Mouse (Mus musculus) CD4-positive helper T cell, adult 2 months (primary cell): Measurements from ENCODE around the gene 2210011C24Rik.
A peak's percentile ranks its signal among the peaks of the same experiment; 100 is the strongest.

ENCODE experiments used
- DNase-seq: peaks from one replicate; pipeline ENCODE4 v3.0.0-alpha.2; 2012; ENCODE audit warnings: low read depth, missing footprints, low spot score

Gene 2210011C24Rik

DNA sequence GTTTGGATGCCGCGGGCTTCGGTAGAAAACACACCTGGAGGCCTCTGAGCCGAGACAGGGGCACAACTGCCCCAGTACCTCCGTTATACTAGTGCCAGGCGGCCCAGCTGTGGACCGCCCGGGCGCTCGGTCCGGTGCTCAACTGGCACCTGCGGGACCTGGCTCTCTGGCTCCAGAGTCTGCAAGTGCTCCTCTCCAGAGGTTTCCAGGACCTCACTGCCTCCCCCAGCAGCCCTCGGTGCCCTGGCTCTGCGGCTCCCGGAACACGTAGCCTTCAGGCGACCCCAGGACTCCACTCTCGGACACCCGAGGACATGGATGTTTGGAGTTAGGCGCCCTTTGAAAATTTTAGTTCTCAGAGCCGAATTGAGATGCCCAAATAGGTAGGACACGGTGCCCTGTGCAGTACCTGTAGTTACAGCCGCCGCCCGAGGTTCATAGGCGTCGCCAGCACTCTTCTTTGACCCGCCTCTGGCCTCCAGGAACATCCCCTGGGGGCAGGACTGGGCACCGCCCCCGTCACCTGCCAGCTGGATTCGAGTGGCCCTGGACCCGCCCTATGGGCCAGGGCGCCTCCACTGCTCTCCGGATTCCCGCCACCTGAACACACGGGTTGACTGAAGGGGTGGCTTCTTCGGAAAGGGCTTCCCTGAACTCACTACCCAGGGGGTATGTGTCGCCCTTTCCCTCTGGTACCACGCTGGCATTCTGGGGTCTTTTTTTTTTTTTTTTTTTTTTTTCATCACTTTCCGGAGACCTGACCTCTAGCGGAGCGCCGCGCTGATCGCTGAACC lies at the start of gene 2210011C24Rik:
2210011C24Rik (minus strand) TSS at position 467 of the 794 bp plus-strand sequence.
- peak; percentile 67 for DNase-seq

DNA sequence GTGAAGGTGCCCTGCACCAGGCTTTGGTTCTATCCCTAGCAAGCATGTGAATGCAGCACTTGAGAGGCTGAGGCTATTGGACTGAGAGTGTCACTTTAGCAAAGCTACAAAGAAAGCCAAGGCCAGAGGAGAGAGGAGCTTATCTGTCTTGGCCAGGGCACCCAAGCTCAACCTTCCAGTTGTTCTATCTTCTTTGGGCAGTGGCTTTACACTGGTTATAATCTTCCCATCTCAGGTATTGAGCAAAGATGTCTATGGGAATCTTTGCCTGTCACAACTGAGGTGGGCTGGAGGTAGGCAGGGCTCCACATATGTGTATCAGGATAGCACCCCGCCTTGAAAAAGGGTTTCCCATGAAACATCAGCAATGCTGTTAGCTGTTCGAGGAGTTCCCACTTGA lies 48.3 kb upstream of the 2210011C24Rik start:
- DNase-seq, result no peak

DNA sequence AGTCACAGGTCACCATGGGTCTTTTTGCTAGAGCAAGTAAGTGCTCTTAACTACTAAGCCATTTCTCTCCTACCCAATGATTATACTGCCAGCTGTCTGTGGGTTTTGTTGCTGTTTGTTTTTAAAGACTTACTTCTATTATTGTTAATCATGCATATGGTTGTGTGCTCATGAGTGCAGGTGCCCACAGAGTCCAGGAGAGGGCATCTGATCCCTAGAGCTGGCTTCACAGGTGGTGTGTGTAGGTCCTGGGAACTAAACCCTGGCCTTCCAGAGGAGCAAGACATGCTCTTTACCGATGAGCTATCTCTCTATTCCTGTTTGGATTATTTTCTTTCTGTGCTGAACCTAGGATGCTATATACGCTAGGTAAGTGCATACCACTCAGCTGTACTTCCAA lies 47.3 kb upstream of the 2210011C24Rik start:
- DNase-seq, result no peak

- DNase-seq, result no peak
Observed at GRCm38 (mm10) chr8:84057827-84058226, 45.9 kb upstream of the 2210011C24Rik start.

- DNase-seq, result no peak
Observed at GRCm38 (mm10) chr8:84053229-84053628, 41.3 kb upstream of the 2210011C24Rik start.

- no peak for DNase-seq
Observed at GRCm38 (mm10) chr8:84052746-84053145, 40.8 kb upstream of the 2210011C24Rik start.

GRCm38 (mm10) chr8:84048171-84048570 lies 36.2 kb upstream of the 2210011C24Rik start:
- no peak for DNase-seq

- DNase-seq, result no peak
Observed at GRCm38 (mm10) chr8:84046505-84046904, 34.5 kb upstream of the 2210011C24Rik start.

DNA sequence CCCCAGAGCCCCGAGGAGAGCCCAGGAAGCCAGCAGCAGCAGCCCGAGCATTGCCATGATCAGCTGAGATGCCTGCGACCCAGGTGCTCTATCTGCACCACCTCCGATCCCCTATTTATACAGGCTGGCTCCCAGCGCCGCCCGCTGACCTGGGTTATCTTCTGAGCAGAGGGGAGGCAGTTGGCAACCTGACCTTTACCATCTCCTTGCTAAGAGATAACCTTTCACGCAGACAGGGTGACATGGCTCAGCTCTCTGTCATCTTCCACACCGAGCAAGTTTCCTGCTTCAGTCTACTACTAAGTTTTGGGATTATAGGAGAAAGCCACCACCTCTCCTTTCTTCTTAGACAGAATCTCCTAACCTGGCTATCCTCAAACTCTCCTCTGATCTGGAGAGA lies 32.9 kb upstream of the 2210011C24Rik start, which contains the start of gene Rln3:
Rln3 (minus strand) TSS at position 101 of the 400 bp plus-strand sequence.
- no peak for DNase-seq

- DNase-seq, result no peak
Observed at GRCm38 (mm10) chr8:84044103-84044502, 32.1 kb upstream of the 2210011C24Rik start.

DNA sequence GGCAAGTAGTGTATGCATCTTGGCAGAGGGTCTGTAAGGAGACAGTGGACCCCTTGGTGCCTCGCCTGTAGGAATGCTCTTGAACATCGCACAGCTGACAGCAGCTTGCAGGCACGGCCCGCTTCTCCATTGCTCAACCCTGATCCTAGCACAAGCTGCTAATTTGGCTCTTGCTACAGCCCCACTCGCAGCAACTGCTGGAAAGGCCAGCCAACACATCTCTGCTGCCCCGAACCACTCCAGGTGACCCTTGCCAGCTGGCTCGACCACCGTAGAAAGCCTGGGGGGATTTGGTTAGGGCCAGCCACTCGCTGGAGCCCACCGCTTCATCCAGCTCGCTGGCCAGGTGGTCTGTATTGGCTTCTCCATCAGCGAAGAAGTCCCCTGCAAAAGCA lies 31.0 kb upstream of the 2210011C24Rik start:
- no peak for DNase-seq

GRCm38 (mm10) chr8:84042066-84042947 lies 30.3 kb upstream of the 2210011C24Rik start, which contains the start of gene Il27ra:
Gene Il27ra (minus strand): TSS chr8:84042589.
- peak; percentile 91 for DNase-seq

- DNase-seq, result peak; percentile 81
Observed at GRCm38 (mm10) chr8:84039050-84039449, 27.1 kb upstream of the 2210011C24Rik start.

DNA sequence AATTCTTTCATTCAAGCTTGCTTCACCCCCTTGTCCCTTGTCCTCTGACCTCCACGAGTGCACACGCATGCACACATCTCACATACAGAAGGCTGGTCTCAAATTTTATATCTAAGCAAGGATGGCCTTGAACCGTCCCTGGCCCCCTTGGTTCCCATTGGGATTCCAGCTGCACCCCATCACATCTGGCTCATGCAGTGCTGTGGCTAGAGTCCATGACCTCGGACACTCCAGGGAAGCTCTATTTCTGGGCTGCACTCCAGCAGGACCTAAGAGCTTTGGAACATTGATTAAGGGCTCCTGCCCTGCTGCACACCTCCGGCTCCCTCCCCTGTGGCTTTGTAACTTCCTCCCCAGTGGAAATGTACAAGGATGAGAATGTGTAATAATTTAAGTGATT lies 26.0 kb upstream of the 2210011C24Rik start:
- DNase-seq, result no peak

GRCm38 (mm10) chr8:84032777-84033176 lies 20.8 kb upstream of the 2210011C24Rik start:
- no peak for DNase-seq

DNA sequence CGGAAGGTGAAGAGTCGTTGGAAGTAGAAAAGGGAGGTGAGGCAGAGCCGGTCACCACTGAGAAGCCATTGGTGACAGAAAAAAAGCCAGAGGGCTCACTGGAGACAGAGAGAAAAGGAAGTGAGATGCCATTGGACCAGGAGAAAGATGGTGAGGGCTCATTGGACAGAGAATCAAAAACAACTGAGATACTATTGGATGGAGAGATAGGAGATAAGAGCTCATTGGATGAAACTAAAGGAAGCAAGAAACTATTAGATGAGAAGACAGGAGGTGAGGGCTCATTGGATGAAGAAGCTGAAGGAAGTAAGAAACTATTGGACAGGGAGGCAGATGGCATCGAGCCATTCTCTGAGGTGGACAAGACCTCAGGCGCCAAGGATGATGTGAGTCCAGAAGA lies 17.3 kb upstream of the 2210011C24Rik start:
- DNase-seq, result no peak

DNA sequence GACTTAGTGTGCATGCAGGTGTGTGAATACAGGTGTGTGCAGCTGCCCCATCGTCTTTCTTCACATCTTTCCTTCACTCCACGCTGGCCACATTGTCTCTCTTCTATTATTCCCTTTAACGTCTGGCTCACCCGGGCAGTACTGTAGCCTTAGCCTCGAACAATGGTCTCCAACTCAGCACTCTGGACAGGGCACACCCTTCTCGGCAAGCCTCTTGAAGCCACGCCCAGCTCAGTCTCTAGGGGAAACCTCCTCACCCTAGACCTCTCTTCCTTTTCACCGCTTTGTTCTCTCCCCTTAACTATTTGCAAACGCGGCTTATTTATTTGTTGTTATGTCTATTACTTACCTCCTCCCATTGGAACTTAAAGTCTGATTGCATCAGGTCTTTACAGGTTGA lies 15.5 kb upstream of the 2210011C24Rik start:
- DNase-seq, result peak; percentile 35

DNA sequence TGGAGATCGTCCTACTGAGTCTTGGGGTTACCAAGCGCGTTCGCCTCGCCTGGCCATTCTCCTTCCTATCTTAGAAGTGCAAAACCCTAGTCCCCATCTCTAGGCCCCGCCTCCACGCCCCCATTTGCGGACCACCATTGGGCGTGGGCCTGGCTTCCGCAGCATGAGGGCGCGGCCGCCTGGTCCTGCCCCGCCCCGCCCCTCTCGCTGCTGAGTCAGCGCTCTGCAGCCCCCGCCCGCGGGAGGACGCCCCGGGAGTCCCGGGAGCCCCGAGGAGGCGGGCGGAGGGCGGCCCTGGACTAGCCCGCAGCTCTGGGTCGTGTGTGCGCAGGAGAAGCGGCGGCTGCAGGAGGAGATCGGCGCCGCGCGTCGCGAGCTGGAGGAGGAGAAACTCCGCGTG lies 13.9 kb upstream of the 2210011C24Rik start:
- peak; percentile 73 for DNase-seq

DNA sequence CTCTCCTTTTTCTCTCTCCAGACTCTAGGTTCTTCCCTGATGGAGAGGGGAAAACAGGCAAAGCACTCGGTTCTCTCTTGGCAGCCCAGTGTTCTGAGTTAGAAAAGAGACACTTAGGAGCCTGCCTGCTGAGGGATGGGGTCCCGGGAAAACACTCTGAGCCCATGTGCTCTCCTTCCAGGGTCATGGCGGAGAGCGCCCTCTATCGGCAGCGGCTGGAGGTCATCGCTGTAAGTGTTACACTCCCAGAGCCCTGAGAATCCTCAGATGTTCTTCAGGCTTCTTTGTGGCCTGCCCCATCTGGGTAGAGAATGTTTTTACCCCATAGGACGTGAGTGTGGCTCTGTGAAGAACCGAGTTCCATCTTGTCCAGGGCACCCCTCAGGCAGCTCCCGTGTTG lies 12.2 kb upstream of the 2210011C24Rik start:
- peak; percentile 55 for DNase-seq

DNA sequence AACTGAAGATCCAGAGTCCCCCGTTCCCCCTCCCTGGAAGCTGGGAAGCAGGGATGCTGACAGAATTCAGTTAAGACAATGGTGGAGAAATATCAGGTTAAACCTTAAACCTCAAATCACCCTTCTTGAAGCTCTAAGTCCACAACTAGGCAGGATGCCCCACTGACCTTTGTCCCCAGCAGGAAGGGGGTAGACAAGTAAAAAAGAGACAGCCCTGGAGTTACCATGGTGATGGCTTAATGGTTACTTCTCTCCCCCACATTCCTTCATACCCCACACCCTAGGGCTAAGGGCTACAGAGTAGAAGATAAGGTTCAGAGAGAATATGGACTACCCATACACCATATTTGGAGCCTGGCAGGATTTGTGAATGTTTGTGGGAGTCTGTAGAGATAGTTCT lies 11.7 kb upstream of the 2210011C24Rik start:
- no peak for DNase-seq

DNA sequence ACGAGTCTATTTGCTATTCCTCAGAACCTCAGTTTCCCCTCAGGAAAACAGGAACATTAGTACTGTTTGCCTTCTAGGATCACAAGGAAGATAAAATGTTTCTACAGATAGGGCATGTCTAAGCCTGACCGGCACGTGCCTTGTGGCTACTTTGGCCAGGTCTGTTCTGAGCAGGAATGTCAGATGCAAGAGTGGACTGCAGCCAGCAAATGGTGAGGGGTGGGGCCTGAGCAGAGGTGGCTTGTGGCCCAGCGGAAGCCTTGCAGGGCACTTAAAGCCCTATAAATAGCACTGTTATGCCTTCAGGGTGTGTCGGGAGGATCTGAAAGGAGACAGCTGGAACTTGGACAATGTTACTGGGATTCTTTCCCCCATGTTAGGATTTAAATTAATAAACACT lies 11.1 kb upstream of the 2210011C24Rik start:
- no peak for DNase-seq

DNA sequence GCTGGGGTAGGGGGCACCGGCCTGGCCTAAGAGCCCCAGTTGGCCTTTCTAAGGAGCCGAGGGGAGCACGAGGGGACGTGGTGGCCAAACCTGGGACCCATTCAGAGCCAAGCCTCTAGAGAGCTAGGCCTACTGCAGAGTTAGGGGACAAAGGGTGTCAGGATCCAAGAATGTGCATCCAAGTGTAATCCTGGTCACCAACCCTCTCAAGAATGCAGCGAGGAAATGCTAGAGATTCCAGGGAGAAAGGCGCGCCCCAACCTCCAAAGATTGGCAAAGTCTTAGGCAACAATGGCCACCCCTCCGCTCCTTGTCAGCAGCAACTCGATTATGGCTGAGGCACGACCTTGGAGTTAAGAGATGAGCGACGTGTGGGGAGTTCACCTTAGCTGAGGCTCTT lies 9.6 kb upstream of the 2210011C24Rik start:
- DNase-seq, result no peak
